Mouse (Mus musculus) neural tube, embryonic 12.5 days (tissue): ENCODE results near the gene Pex3. TPM values are rescaled to one million over a fixed set of nuclear protein-coding genes. Genes with fewer than 3 reads are reported as not detected.

ENCODE experiments used
- ATAC-seq: fragments of 200-750 bp; cut with Nextera tagmentation; 2 replicates; pipeline ENCODE4 v1.8.0; 2017; ENCODE audit warnings: low read depth, mild to moderate bottlenecking, moderate TSS enrichment, moderate library complexity; ENCODE audit not compliant: low FRiP score
- H3K27ac ChIP-seq: fragments of 300-500 bp; sonication (generic); 2 replicates; pipeline ENCODE4 v1.5.1; 2016
- H3K27me3 ChIP-seq: fragments of 300-500 bp; sonication (generic); replicated peaks from 2 replicates; pipeline ENCODE4 v1.6.1; 2016; ENCODE audit warnings: mild to moderate bottlenecking
- H3K36me3 ChIP-seq: fragments of 300-500 bp; sonication (generic); 2 replicates; pipeline ENCODE4 v1.6.1; 2016; ENCODE audit warnings: mild to moderate bottlenecking
- H3K4me1 ChIP-seq: fragments of 300-500 bp; sonication (generic); 2 replicates; pipeline ENCODE4 v1.6.1; 2016
- H3K4me2 ChIP-seq: fragments of 300-500 bp; sonication (generic); replicated peaks from 2 replicates; pipeline ENCODE4 v1.6.1; 2016; ENCODE audit warnings: mild to moderate bottlenecking
- H3K4me3 ChIP-seq: fragments of 300-500 bp; sonication (generic); 2 replicates; pipeline ENCODE4 v1.5.1; 2016
- H3K9ac ChIP-seq: fragments of 300-500 bp; sonication (generic); 2 replicates; pipeline ENCODE4 v1.6.1; 2016; ENCODE audit warnings: mild to moderate bottlenecking
- H3K9me3 ChIP-seq: fragments of 300-500 bp; sonication (generic); 2 replicates; pipeline ENCODE4 v1.6.1; 2016; ENCODE audit warnings: mild to moderate bottlenecking
- WGBS: fragments of 180-500 bp; shearing (Covaris S2); methylation state at CpG from one replicate; pipeline ENCODE4 v1.1.7; 2016; 5-methylcytosine and 5-hydroxymethylcytosine counted together
- polyA plus RNA-seq: library from polyadenylated mRNA; unstranded; fragments of >200 nt; fragmentation: Nextera tagmentation; extraction: Ambion mirVana; gene quantifications from 2 replicates; pipeline ENCODE4 v1.2.1, GENCODE M21; 2016

The Pex3 gene
- 21.1 and 27.4 TPM in 2 replicates for polyA plus RNA-seq

GRCm38 (mm10) chr10:13552646-13553497 is at the start of gene Pex3, which contains the start of gene Adat2:
Pex3 (minus strand) TSS chr10:13553142.
Adat2 (plus strand) TSS chr10:13552894.
- peak within 1 kb of the TSS; percentile 61 for H3K9ac ChIP-seq
- no peaks in the 10 kb centered on the region for H3K36me3 ChIP-seq
- H3K9me3 ChIP-seq: no peaks in the 10 kb centered on the region
- under 1% methylated on average over 51 of the region's 51 CpGs for WGBS
- H3K27ac ChIP-seq: 0 out of 2 replicates have a peak within 1 kb of the TSS, but pooled peaks have one; percentile 28
- peak within 1 kb of the TSS; percentile 77 for H3K4me2 ChIP-seq
- H3K4me1 ChIP-seq: peaks cover 9% of the 10 kb centered on the region; the same call in 1 of the 2 replicates
- ATAC-seq: peak; percentile 96
- H3K27me3 ChIP-seq: no peaks in the 10 kb centered on the region
- H3K4me3 ChIP-seq: peak within 1 kb of the TSS; percentile 58

- Histone ChIP-seq H3K4me2 (no peak overlapping the region), H3K27me3 (no peaks in the 10 kb centered on the region), H3K27ac (no peak overlapping the region), H3K4me1 (no peaks in the 10 kb centered on the region), H3K9ac (no peak overlapping the region), H3K9me3 (no peaks in the 10 kb centered on the region), H3K4me3 (no peak overlapping the region), H3K36me3 (no peaks in the 10 kb centered on the region)
- WGBS: 77% methylated on average over 2 of the region's 2 CpGs
- no peak for ATAC-seq
Observed at GRCm38 (mm10) chr10:13600926-13601325, 48.0 kb upstream of the Pex3 start.

GRCm38 (mm10) chr10:13597491-13597890 is 44.5 kb upstream of the Pex3 start:
- WGBS: 69% methylated on average over 8 of the region's 8 CpGs
- Histone ChIP-seq H3K27ac (no peak overlapping the region), H3K9me3 (no peaks in the 10 kb centered on the region), H3K36me3 (no peaks in the 10 kb centered on the region), H3K4me1 (no peaks in the 10 kb centered on the region), H3K4me2 (no peak overlapping the region), H3K4me3 (no peak overlapping the region), H3K9ac (no peak overlapping the region), H3K27me3 (no peaks in the 10 kb centered on the region)
- no peak for ATAC-seq

- 81% methylated on average over 9 of the region's 9 CpGs for WGBS
- Histone ChIP-seq H3K36me3 (no peaks in the 10 kb centered on the region), H3K27ac (no peak overlapping the region), H3K27me3 (no peaks in the 10 kb centered on the region), H3K9me3 (no peaks in the 10 kb centered on the region), H3K9ac (no peak overlapping the region), H3K4me1 (no peaks in the 10 kb centered on the region), H3K4me2 (no peak overlapping the region), H3K4me3 (no peak overlapping the region)
- ATAC-seq: no peak
Observed at GRCm38 (mm10) chr10:13596866-13597265, 43.9 kb upstream of the Pex3 start.

- Histone ChIP-seq H3K4me1 (no peaks in the 10 kb centered on the region), H3K27me3 (no peaks in the 10 kb centered on the region), H3K4me2 (no peak overlapping the region), H3K9ac (no peak overlapping the region), H3K36me3 (no peaks in the 10 kb centered on the region), H3K27ac (no peak overlapping the region), H3K9me3 (no peaks in the 10 kb centered on the region), H3K4me3 (no peak overlapping the region)
- WGBS: 44% methylated on average over 3 of the region's 3 CpGs
- ATAC-seq: no peak
Observed at GRCm38 (mm10) chr10:13596073-13596472, 43.1 kb upstream of the Pex3 start.

GRCm38 (mm10) chr10:13593529-13593928 is 40.6 kb upstream of the Pex3 start:
- no peak overlapping the region for H3K4me3 ChIP-seq
- H3K4me1 ChIP-seq: no peaks in the 10 kb centered on the region
- 91% methylated on average over 3 of the region's 3 CpGs for WGBS
- H3K36me3 ChIP-seq: no peaks in the 10 kb centered on the region
- H3K9me3 ChIP-seq: no peaks in the 10 kb centered on the region
- H3K27ac ChIP-seq: no peak overlapping the region
- ATAC-seq: no peak
- H3K9ac ChIP-seq: no peak overlapping the region
- no peaks in the 10 kb centered on the region for H3K27me3 ChIP-seq
- no peak overlapping the region for H3K4me2 ChIP-seq

- Histone ChIP-seq H3K9me3 (no peaks in the 10 kb centered on the region), H3K4me2 (no peak overlapping the region)
- no peak for ATAC-seq
Observed at GRCm38 (mm10) chr10:13592196-13592595, 39.3 kb upstream of the Pex3 start.

GRCm38 (mm10) chr10:13587914-13588313 is 35.0 kb upstream of the Pex3 start:
- Histone ChIP-seq H3K27ac (no peak overlapping the region), H3K36me3 (no peaks in the 10 kb centered on the region), H3K9ac (no peak overlapping the region), H3K9me3 (no peaks in the 10 kb centered on the region), H3K4me1 (no peaks in the 10 kb centered on the region), H3K4me3 (no peak overlapping the region), H3K4me2 (no peak overlapping the region), H3K27me3 (no peaks in the 10 kb centered on the region)
- ATAC-seq: no peak
- WGBS: 84% methylated on average over 2 of the region's 2 CpGs

More at GRCm38 (mm10) chr10:13592196-13592595, 39.3 kb upstream of the Pex3 start:
- WGBS: 90% methylated on average over 10 of the region's 10 CpGs
- H3K4me1 ChIP-seq: no peaks in the 10 kb centered on the region
- no peak overlapping the region for H3K27ac ChIP-seq
- H3K27me3 ChIP-seq: no peaks in the 10 kb centered on the region
- H3K4me3 ChIP-seq: no peak overlapping the region
- H3K9ac ChIP-seq: no peak overlapping the region
- H3K36me3 ChIP-seq: no peaks in the 10 kb centered on the region

- H3K4me1 ChIP-seq: no peaks in the 10 kb centered on the region
- 93% methylated on average over 7 of the region's 7 CpGs for WGBS
- no peak for ATAC-seq
- no peak overlapping the region for H3K27ac ChIP-seq
- no peak overlapping the region for H3K9ac ChIP-seq
- H3K36me3 ChIP-seq: no peaks in the 10 kb centered on the region
- no peak overlapping the region for H3K4me2 ChIP-seq
- H3K9me3 ChIP-seq: no peaks in the 10 kb centered on the region
- no peaks in the 10 kb centered on the region for H3K27me3 ChIP-seq
- H3K4me3 ChIP-seq: no peak overlapping the region
Observed at GRCm38 (mm10) chr10:13577123-13577522, 24.2 kb upstream of the Pex3 start.

- no peaks in the 10 kb centered on the region for H3K36me3 ChIP-seq
- no peak overlapping the region for H3K4me3 ChIP-seq
- H3K27ac ChIP-seq: no peak overlapping the region
- peaks cover 7% of the 10 kb centered on the region; the same call in 1 of the 2 replicates for H3K4me1 ChIP-seq
- no peak for ATAC-seq
- no peaks in the 10 kb centered on the region for H3K9me3 ChIP-seq
- 86% methylated on average over 6 of the region's 6 CpGs for WGBS
- no peak overlapping the region for H3K9ac ChIP-seq
- no peaks in the 10 kb centered on the region for H3K27me3 ChIP-seq
- no peak overlapping the region for H3K4me2 ChIP-seq
Observed at GRCm38 (mm10) chr10:13572410-13572809, 19.5 kb upstream of the Pex3 start.

GRCm38 (mm10) chr10:13572003-13572402 is 19.1 kb upstream of the Pex3 start:
- Histone ChIP-seq H3K9ac (no peak overlapping the region), H3K36me3 (no peaks in the 10 kb centered on the region), H3K4me3 (no peak overlapping the region), H3K9me3 (no peaks in the 10 kb centered on the region), H3K4me2 (no peak overlapping the region), H3K27ac (no peak overlapping the region), H3K27me3 (no peaks in the 10 kb centered on the region), H3K4me1 (peaks cover 7% of the 10 kb centered on the region; the same call in 1 of the 2 replicates)
- no peak for ATAC-seq
- WGBS: 47% methylated on average over 10 of the region's 10 CpGs

- no peak overlapping the region for H3K27ac ChIP-seq
- no peaks in the 10 kb centered on the region for H3K36me3 ChIP-seq
- H3K4me1 ChIP-seq: peaks cover 7% of the 10 kb centered on the region; the same call in 1 of the 2 replicates
- H3K27me3 ChIP-seq: peaks cover 7% of the 10 kb centered on the region
- H3K4me2 ChIP-seq: no peak overlapping the region
- no peak overlapping the region for H3K4me3 ChIP-seq
- ATAC-seq: peak; percentile 48; the same call in 1 of the 2 replicates
- no peak overlapping the region for H3K9ac ChIP-seq
- no peaks in the 10 kb centered on the region for H3K9me3 ChIP-seq
- 38% methylated on average over 9 of the region's 9 CpGs for WGBS
Observed at GRCm38 (mm10) chr10:13570697-13571538, 18.0 kb upstream of the Pex3 start.
